Mouse (Mus musculus): ENCODE measurements around the gene Epb41l2.

DNA sequence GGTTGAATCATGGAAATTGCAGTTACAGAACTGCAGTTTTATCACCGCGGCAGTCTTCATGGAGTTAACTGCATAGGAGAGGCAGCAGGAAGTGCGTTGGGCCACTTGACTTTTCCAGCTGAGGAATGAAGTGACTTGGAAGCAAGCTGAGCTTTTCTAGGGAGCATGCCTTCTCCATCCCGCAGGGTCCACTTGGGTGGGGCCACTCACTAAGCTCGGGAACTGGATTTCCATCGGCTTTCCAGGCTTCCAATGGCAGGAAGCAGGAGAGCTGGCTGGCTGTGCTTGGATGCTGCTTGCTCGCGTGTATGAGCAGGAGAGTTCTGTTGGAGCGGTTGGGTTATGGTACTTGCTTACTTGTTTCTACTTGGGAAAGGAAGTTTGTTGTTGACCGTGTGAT, 72.8 kb downstream of the Epb41l2 start:
- TF ChIP-seq CTCF (IDR thresholded peaks at IDR 0.05; ENCODE audit: insufficient read depth, low read depth, low read length) (no peak), POLR2A (IDR thresholded peaks at IDR 0.05; ENCODE audit: insufficient read depth, low read depth, low read length) (no peak)

Data from olfactory bulb, adult 2 months (tissue).